Mouse (Mus musculus) midbrain, embryonic 12.5 days (tissue): ENCODE data around the gene Stx3. TPM values are rescaled to one million over a fixed set of nuclear protein-coding genes. Genes with fewer than 3 reads are reported as not detected.

ENCODE experiments used
- ATAC-seq: fragments of 200-750 bp; cut with Nextera tagmentation; 2 replicates; pipeline ENCODE4 v1.8.0; 2017; ENCODE audit warnings: low read depth, moderate TSS enrichment, moderate library complexity; ENCODE audit not compliant: low FRiP score
- H3K27ac ChIP-seq: fragments of 300-500 bp; sonication (generic); replicated peaks from 2 replicates; pipeline ENCODE4 v1.5.1; 2016; ENCODE audit warnings: mild to moderate bottlenecking
- H3K27me3 ChIP-seq: fragments of 300-500 bp; sonication (generic); 2 replicates; pipeline ENCODE4 v1.6.1; 2016; ENCODE audit warnings: mild to moderate bottlenecking
- H3K36me3 ChIP-seq: fragments of 300-500 bp; sonication (generic); 2 replicates; pipeline ENCODE4 v1.6.1; 2016
- H3K4me1 ChIP-seq: fragments of 300-500 bp; sonication (generic); 2 replicates; pipeline ENCODE4 v1.6.1; 2016
- H3K4me2 ChIP-seq: fragments of 300-500 bp; sonication (generic); replicated peaks from 2 replicates; pipeline ENCODE4 v1.6.1; 2016; ENCODE audit warnings: mild to moderate bottlenecking, moderate library complexity
- H3K4me3 ChIP-seq: fragments of 300-500 bp; sonication (generic); 2 replicates; pipeline ENCODE4 v1.5.1; 2016; ENCODE audit warnings: mild to moderate bottlenecking
- H3K9ac ChIP-seq: fragments of 300-500 bp; sonication (generic); replicated peaks from 2 replicates; pipeline ENCODE4 v1.6.1; 2016; ENCODE audit warnings: mild to moderate bottlenecking, moderate library complexity
- H3K9me3 ChIP-seq: fragments of 300-500 bp; sonication (generic); 2 replicates; pipeline ENCODE4 v1.6.1; 2016; ENCODE audit warnings: mild to moderate bottlenecking
- WGBS: fragments of 180-500 bp; shearing (Covaris S2); methylation state at CpG from one replicate; pipeline ENCODE4 v1.1.7; 2016; 5-methylcytosine and 5-hydroxymethylcytosine counted together
- polyA plus RNA-seq: library from polyadenylated mRNA; unstranded; fragments of >200 nt; fragmentation: Nextera tagmentation; extraction: Ambion mirVana; gene quantifications from 2 replicates; pipeline ENCODE4 v1.2.1, GENCODE M21; 2016

Stx3 gene
- polyA plus RNA-seq, 1 experiment from 2014 or later, result 20.3 TPM

GRCm38 (mm10) chr19:11818199-11819142, 732 bp downstream of the Stx3 start:
- Histone ChIP-seq H3K27me3 (peaks cover 34% of the 10 kb centered on the region), H3K9ac (peak overlapping the region; percentile 68), H3K4me1 (peaks cover 29% of the 10 kb centered on the region), H3K9me3 (no peaks in the 10 kb centered on the region), H3K4me3 (peak overlapping the region; percentile 64), H3K36me3 (no peaks in the 10 kb centered on the region), H3K27ac (0 out of 2 replicates have a peak overlapping the region, but pooled peaks have one; percentile 22), H3K4me2 (peak overlapping the region; percentile 77)
- WGBS, result under 1% methylated on average over 61 of the region's 83 CpGs
- ATAC-seq, result peak; percentile 70

GRCm38 (mm10) chr19:11817586-11817985, 1.6 kb downstream of the Stx3 start:
- 8% methylated on average over 5 of the region's 5 CpGs for WGBS
- no peaks in the 10 kb centered on the region for H3K9me3 ChIP-seq
- H3K4me1 ChIP-seq, result peaks cover 35% of the 10 kb centered on the region
- H3K27me3 ChIP-seq, result peaks cover 34% of the 10 kb centered on the region
- no peak overlapping the region for H3K27ac ChIP-seq
- peak overlapping the region; percentile 77 for H3K4me2 ChIP-seq
- H3K9ac ChIP-seq, result no peak overlapping the region
- peak overlapping the region; percentile 64 for H3K4me3 ChIP-seq
- no peak for ATAC-seq
- H3K36me3 ChIP-seq, result no peaks in the 10 kb centered on the region

- Histone ChIP-seq H3K9me3 (no peaks in the 10 kb centered on the region), H3K4me3 (no peak overlapping the region), H3K4me1 (peaks cover 43% of the 10 kb centered on the region), H3K4me2 (0 out of 2 replicates have a peak overlapping the region, but pooled peaks have one; percentile 77), H3K27me3 (peaks cover 34% of the 10 kb centered on the region), H3K27ac (no peak overlapping the region), H3K36me3 (no peaks in the 10 kb centered on the region), H3K9ac (no peak overlapping the region)
- WGBS, result 44% methylated on average over 6 of the region's 6 CpGs
- no peak for ATAC-seq
These were observed 2.5 kb downstream of the Stx3 start for GRCm38 (mm10) chr19:11816706-11817105.

GRCm38 (mm10) chr19:11814742-11815333, 4.4 kb downstream of the Stx3 start:
- Histone ChIP-seq H3K9ac (no peak overlapping the region), H3K4me2 (no peak overlapping the region), H3K27me3 (peaks cover 29% of the 10 kb centered on the region), H3K9me3 (no peaks in the 10 kb centered on the region), H3K27ac (peak overlapping the region; percentile 79; the same call in 1 of the 2 replicates), H3K4me3 (no peak overlapping the region), H3K36me3 (no peaks in the 10 kb centered on the region), H3K4me1 (peaks cover 52% of the 10 kb centered on the region)
- no peak for ATAC-seq
- WGBS, result 82% methylated on average over 6 of the region's 6 CpGs

GRCm38 (mm10) chr19:11813649-11814048, 5.6 kb downstream of the Stx3 start:
- ATAC-seq, result peak; percentile 42

GRCm38 (mm10) chr19:11813136-11813535, 6.1 kb downstream of the Stx3 start:
- Histone ChIP-seq H3K4me1 (peaks cover 41% of the 10 kb centered on the region), H3K36me3 (no peaks in the 10 kb centered on the region), H3K9me3 (no peaks in the 10 kb centered on the region), H3K27ac (peak overlapping the region; percentile 79), H3K9ac (no peak overlapping the region), H3K4me3 (no peak overlapping the region), H3K27me3 (peaks cover 22% of the 10 kb centered on the region), H3K4me2 (no peak overlapping the region)
- no peak for ATAC-seq
- WGBS, result 47% methylated on average over 4 of the region's 4 CpGs

More at GRCm38 (mm10) chr19:11813649-11814048, 5.6 kb downstream of the Stx3 start:
- H3K4me2 ChIP-seq, result peak overlapping the region; percentile 16; the same call in 1 of the 2 replicates
- H3K36me3 ChIP-seq, result no peaks in the 10 kb centered on the region
- peak overlapping the region; percentile 79 for H3K27ac ChIP-seq
- peaks cover 44% of the 10 kb centered on the region for H3K4me1 ChIP-seq
- H3K27me3 ChIP-seq, result peaks cover 25% of the 10 kb centered on the region
- H3K9ac ChIP-seq, result no peak overlapping the region
- whole genome bisulfite sequencing, result 2% methylated on average over 8 of the region's 8 CpGs
- no peaks in the 10 kb centered on the region for H3K9me3 ChIP-seq
- H3K4me3 ChIP-seq, result no peak overlapping the region

GRCm38 (mm10) chr19:11811688-11812365, 7.4 kb downstream of the Stx3 start:
- H3K27me3 ChIP-seq, result peaks cover 10% of the 10 kb centered on the region
- peak overlapping the region; percentile 79 for H3K27ac ChIP-seq
- H3K4me3 ChIP-seq, result no peak overlapping the region
- H3K4me2 ChIP-seq, result peak overlapping the region; percentile 23
- no peaks in the 10 kb centered on the region for H3K9me3 ChIP-seq
- 26% methylated on average over 5 of the region's 5 CpGs for WGBS
- no peaks in the 10 kb centered on the region for H3K36me3 ChIP-seq
- H3K9ac ChIP-seq, result no peak overlapping the region
- H3K4me1 ChIP-seq, result peaks cover 41% of the 10 kb centered on the region
- peak; percentile 94 for ATAC-seq

- Histone ChIP-seq H3K27ac (peak overlapping the region; percentile 79), H3K4me3 (no peak overlapping the region), H3K9me3 (no peaks in the 10 kb centered on the region), H3K4me1 (peaks cover 41% of the 10 kb centered on the region), H3K27me3 (peaks cover under 1% of the 10 kb centered on the region; the same call in 1 of the 2 replicates), H3K4me2 (no peak overlapping the region), H3K36me3 (no peaks in the 10 kb centered on the region), H3K9ac (no peak overlapping the region)
- ATAC-seq, result no peak
- 69% methylated on average over 1 of the region's 1 CpGs for WGBS
These were observed 8.3 kb downstream of the Stx3 start for GRCm38 (mm10) chr19:11810856-11811255.

GRCm38 (mm10) chr19:11810003-11810758, 9.0 kb downstream of the Stx3 start:
- H3K36me3 ChIP-seq, result no peaks in the 10 kb centered on the region
- H3K4me2 ChIP-seq, result no peak overlapping the region
- H3K27ac ChIP-seq, result no peak overlapping the region
- no peak overlapping the region for H3K9ac ChIP-seq
- no peaks in the 10 kb centered on the region for H3K9me3 ChIP-seq
- 80% methylated on average over 5 of the region's 5 CpGs for WGBS
- peaks cover 41% of the 10 kb centered on the region for H3K4me1 ChIP-seq
- H3K27me3 ChIP-seq, result no peaks in the 10 kb centered on the region; the same call in 1 of the 2 replicates
- ATAC-seq, result no peak
- no peak overlapping the region for H3K4me3 ChIP-seq

- H3K4me2 ChIP-seq, result no peak overlapping the region
- ATAC-seq, result no peak
- H3K4me3 ChIP-seq, result no peak overlapping the region
- peaks cover 31% of the 10 kb centered on the region for H3K4me1 ChIP-seq
- no peaks in the 10 kb centered on the region for H3K36me3 ChIP-seq
- H3K27ac ChIP-seq, result no peak overlapping the region
- H3K9ac ChIP-seq, result no peak overlapping the region
- H3K9me3 ChIP-seq, result no peaks in the 10 kb centered on the region
- 78% methylated on average over 2 of the region's 2 CpGs for WGBS
- no peaks in the 10 kb centered on the region for H3K27me3 ChIP-seq
These were observed 10.8 kb downstream of the Stx3 start for GRCm38 (mm10) chr19:11808452-11808851.

- no peaks in the 10 kb centered on the region for H3K36me3 ChIP-seq
- H3K4me2 ChIP-seq, result no peak overlapping the region
- no peak for ATAC-seq
- H3K4me3 ChIP-seq, result no peak overlapping the region
- no peak overlapping the region for H3K9ac ChIP-seq
- no peak overlapping the region for H3K27ac ChIP-seq
- H3K4me1 ChIP-seq, result peaks cover 27% of the 10 kb centered on the region
- no peaks in the 10 kb centered on the region for H3K27me3 ChIP-seq
- no peaks in the 10 kb centered on the region for H3K9me3 ChIP-seq
- 38% methylated on average over 6 of the region's 6 CpGs for WGBS
These were observed 11.4 kb downstream of the Stx3 start for GRCm38 (mm10) chr19:11807822-11808221.
